Mouse (Mus musculus) cerebellum, adult 2 months (tissue): ENCODE data around the gene Lrig2. TPM values are rescaled to one million over a fixed set of nuclear protein-coding genes. Genes with fewer than 3 reads are reported as not detected.

Experiments used
- DNase-seq, 2 experiments: peaks; one replicate each; pipeline ENCODE4 v3.0.0; 2021
- H3K27ac ChIP-seq: fragments of 200-500 bp; 2 replicates; pipeline ENCODE4 v1.5.1; 2012; ENCODE audit warnings: low read length, control low read depth, inconsistent platforms; ENCODE audit not compliant: insufficient read depth
- H3K27me3 ChIP-seq: fragments of 200-500 bp; 2 replicates; pipeline ENCODE4 v1.6.1; 2012; ENCODE audit warnings: inconsistent platforms, mild to moderate bottlenecking, low read length, moderate library complexity; ENCODE audit not compliant: control insufficient read depth, insufficient read depth
- H3K4me1 ChIP-seq: fragments of 200-500 bp; 2 replicates; pipeline ENCODE4 v1.6.1; 2011; ENCODE audit warnings: low read length; ENCODE audit not compliant: control insufficient read depth, insufficient read depth
- H3K4me3 ChIP-seq: fragments of 200-500 bp; replicated peaks from 2 replicates; pipeline ENCODE3; 2011; ENCODE audit warnings: mild to moderate bottlenecking, low read depth, low read length, control low read depth; ENCODE audit not compliant: insufficient read depth
- CTCF ChIP-seq: fragments of 200-500 bp; IDR thresholded peaks from 2 replicates; pipeline ENCODE4 v1.5.1; 2011; ENCODE audit warnings: low read depth, mild to moderate bottlenecking, control low read depth, low read length, moderate library complexity, borderline replicate concordance; ENCODE audit not compliant: insufficient read depth
- POLR2A ChIP-seq: fragments of 200-500 bp; IDR thresholded peaks from 2 replicates; pipeline ENCODE4 v1.6.1; 2011; ENCODE audit warnings: low read length, control low read depth, borderline replicate concordance; ENCODE audit not compliant: insufficient read depth
- WGBS: fragments of 180-500 bp; shearing (Covaris S2); methylation state at CpG from one replicate; pipeline ENCODE4 v1.1.7; 2018; 5-methylcytosine and 5-hydroxymethylcytosine counted together
- polyA plus RNA-seq: library from polyadenylated mRNA; depleted of rRNA; stranded (reverse); fragments of >200 nt; gene quantifications from 2 replicates; pipeline ENCODE4 v1.2.3, GENCODE M21; 2012

Gene Lrig2
- polyA plus RNA-seq, 1 experiment: 22.3 TPM

- no peak for DNase-seq
- 97% methylated on average over 3 of the region's 3 CpGs for WGBS
- Histone ChIP-seq H3K4me3 (no peak overlapping the region), H3K27ac (no peak overlapping the region), H3K27me3 (no peaks in the 10 kb centered on the region; the same call in 1 of the 2 replicates), H3K4me1 (no peaks in the 10 kb centered on the region)
- no peak for TF ChIP-seq CTCF
- no peak for TF ChIP-seq POLR2A
Observed at GRCm38 (mm10) chr3:104378228-104378627, 133.5 kb downstream of the Lrig2 start.

GRCm38 (mm10) chr3:104373907-104374306 is 137.8 kb downstream of the Lrig2 start:
- no peaks in the 10 kb centered on the region for H3K4me1 ChIP-seq
- no peak overlapping the region for H3K27ac ChIP-seq
- 79% methylated on average over 8 of the region's 8 CpGs for WGBS
- no peak overlapping the region for H3K4me3 ChIP-seq
- no peak for DNase-seq
- TF ChIP-seq CTCF: no peak
- no peak for TF ChIP-seq POLR2A
- H3K27me3 ChIP-seq: no peaks in the 10 kb centered on the region; the same call in 1 of the 2 replicates

GRCm38 (mm10) chr3:104372374-104372773 is 139.3 kb downstream of the Lrig2 start:
- no peak overlapping the region for H3K27ac ChIP-seq
- no peak for DNase-seq
- H3K4me3 ChIP-seq: no peak overlapping the region
- H3K4me1 ChIP-seq: no peaks in the 10 kb centered on the region
- no peak for TF ChIP-seq CTCF
- no peak for TF ChIP-seq POLR2A
- no peaks in the 10 kb centered on the region; the same call in 1 of the 2 replicates for H3K27me3 ChIP-seq
- 89% methylated on average over 2 of the region's 2 CpGs for WGBS

- DNase-seq: no peak
- H3K27me3 ChIP-seq: no peaks in the 10 kb centered on the region; the same call in 1 of the 2 replicates
- no peaks in the 10 kb centered on the region for H3K4me1 ChIP-seq
- no peak overlapping the region for H3K27ac ChIP-seq
- no peak overlapping the region for H3K4me3 ChIP-seq
- no peak for TF ChIP-seq POLR2A
- no peak for TF ChIP-seq CTCF
- 96% methylated on average over 2 of the region's 2 CpGs for WGBS
Observed at GRCm38 (mm10) chr3:104367912-104368311, 143.8 kb downstream of the Lrig2 start.

GRCm38 (mm10) chr3:104361814-104362213 is 149.9 kb downstream of the Lrig2 start:
- no peak overlapping the region for H3K4me3 ChIP-seq
- no peak overlapping the region for H3K27ac ChIP-seq
- TF ChIP-seq CTCF (no peak), POLR2A (no peak)
- no peaks in the 10 kb centered on the region for H3K27me3 ChIP-seq
- WGBS: 98% methylated on average over 8 of the region's 8 CpGs
- no peaks in the 10 kb centered on the region; the same call in 1 of the 2 replicates for H3K4me1 ChIP-seq
- no peak for DNase-seq

- WGBS: 83% methylated on average over 5 of the region's 5 CpGs
- DNase-seq: no peak
Observed at GRCm38 (mm10) chr3:104360325-104360724, 151.4 kb downstream of the Lrig2 start.

GRCm38 (mm10) chr3:104359225-104360135 is 152.2 kb downstream of the Lrig2 start:
- no peak for DNase-seq
- no peak overlapping the region for H3K27ac ChIP-seq
- 88% methylated on average over 8 of the region's 8 CpGs for WGBS
- H3K4me3 ChIP-seq: no peak overlapping the region
- H3K27me3 ChIP-seq: no peaks in the 10 kb centered on the region
- TF ChIP-seq CTCF (no peak), POLR2A (no peak)
- H3K4me1 ChIP-seq: peaks cover 11% of the 10 kb centered on the region

More at GRCm38 (mm10) chr3:104360325-104360724, 151.4 kb downstream of the Lrig2 start:
- Histone ChIP-seq H3K27ac (no peak overlapping the region), H3K27me3 (no peaks in the 10 kb centered on the region), H3K4me1 (peaks cover 9% of the 10 kb centered on the region), H3K4me3 (no peak overlapping the region)
- TF ChIP-seq POLR2A (no peak), CTCF (no peak)

GRCm38 (mm10) chr3:104358747-104359146 is 153.0 kb downstream of the Lrig2 start:
- Histone ChIP-seq H3K27me3 (no peaks in the 10 kb centered on the region), H3K4me1 (peaks cover 11% of the 10 kb centered on the region), H3K27ac (no peak overlapping the region), H3K4me3 (no peak overlapping the region)
- TF ChIP-seq POLR2A (no peak), CTCF (no peak)
- no peak for DNase-seq
- WGBS: 93% methylated on average over 5 of the region's 5 CpGs
